Mouse (Mus musculus): ENCODE measurements around the gene Sik3. TPM values are rescaled to one million over a fixed set of nuclear protein-coding genes. Genes with fewer than 3 reads are reported as not detected.

The Sik3 gene
- polyA plus RNA-seq, 1 experiment = 29.4 TPM

- Histone ChIP-seq H3K36me3 (ENCODE audit: control insufficient read depth, insufficient read depth) (no peaks in the 10 kb centered on the region), H3K79me2 (ENCODE audit: control insufficient read depth, insufficient read depth) (peaks cover 62% of the 10 kb centered on the region), H3K4me3 (no peak overlapping the region), H3K27me3 (ENCODE audit: control insufficient read depth, insufficient read depth, insufficient read length) (no peaks in the 10 kb centered on the region), H3ac (ENCODE audit: control insufficient read depth, insufficient read length) (no peak overlapping the region), H3K4me2 (ENCODE audit: low read depth) (no peak overlapping the region)
- TF ChIP-seq E2F4 (IDR thresholded peaks at IDR 0.05; ENCODE audit: insufficient read depth) (no peak), MYOD1 (IDR thresholded peaks at IDR 0.05; ENCODE audit: control insufficient read depth in 1 of 3, insufficient read length in 2 of 3, low read depth in 2 of 3) (no peak), POLR2A (IDR thresholded peaks at IDR 0.05; ENCODE audit: insufficient read length, low read depth) (no peak), POLR2AphosphoS2 (IDR thresholded peaks at IDR 0.05; ENCODE audit: insufficient read length, low read depth) (no peak), MAX (IDR thresholded peaks at IDR 0.05; ENCODE audit: low read depth) (no peak), MYOG (IDR thresholded peaks at IDR 0.05; ENCODE audit: control insufficient read depth in 1 of 3, insufficient read depth in 1 of 3, insufficient read length in 2 of 3, low read depth in 2 of 3) (no peak), REST (IDR thresholded peaks at IDR 0.05; ENCODE audit: insufficient read depth, insufficient read length) (no peak), TCF12 (IDR thresholded peaks at IDR 0.05; ENCODE audit: insufficient read depth, poor library complexity, severe bottlenecking) (no peak), CEBPB (IDR thresholded peaks at IDR 0.05; ENCODE audit: insufficient read depth, poor library complexity, severe bottlenecking) (no peak), TCF3 (IDR thresholded peaks at IDR 0.05; ENCODE audit: insufficient read length, low read depth) (no peak), SRF (IDR thresholded peaks at IDR 0.05; ENCODE audit: control insufficient read depth, insufficient read length, low read depth) (no peak), USF1 (IDR thresholded peaks at IDR 0.05; ENCODE audit: low read depth) (no peak)
These were observed 22.8 kb downstream of the Sik3 start for GRCm38 (mm10) chr9:46035290-46035871.

GRCm38 (mm10) chr9:46036881-46037280, 24.3 kb downstream of the Sik3 start:
- H3K36me3 ChIP-seq (ENCODE audit: control insufficient read depth, insufficient read depth) = no peaks in the 10 kb centered on the region
- no peak overlapping the region for H3ac ChIP-seq (ENCODE audit: control insufficient read depth, insufficient read length)
- no peaks in the 10 kb centered on the region for H3K27me3 ChIP-seq (ENCODE audit: control insufficient read depth, insufficient read depth, insufficient read length)
- H3K4me2 ChIP-seq (ENCODE audit: low read depth) = no peak overlapping the region
- H3K79me2 ChIP-seq (ENCODE audit: control insufficient read depth, insufficient read depth) = peaks cover 61% of the 10 kb centered on the region
- H3K4me3 ChIP-seq = no peak overlapping the region
- TF ChIP-seq MYOD1 (IDR thresholded peaks at IDR 0.05; ENCODE audit: control insufficient read depth in 1 of 3, insufficient read length in 2 of 3, low read depth in 2 of 3) (no peak), MAX (IDR thresholded peaks at IDR 0.05; ENCODE audit: low read depth) (no peak), POLR2A (IDR thresholded peaks at IDR 0.05; ENCODE audit: insufficient read length, low read depth) (no peak)

- Histone ChIP-seq H3K36me3 (ENCODE audit: control insufficient read depth, insufficient read depth) (no peaks in the 10 kb centered on the region), H3ac (ENCODE audit: control insufficient read depth, insufficient read length) (no peak overlapping the region), H3K4me3 (no peak overlapping the region), H3K27me3 (ENCODE audit: control insufficient read depth, insufficient read depth, insufficient read length) (no peaks in the 10 kb centered on the region), H3K4me2 (ENCODE audit: low read depth) (no peak overlapping the region), H3K79me2 (ENCODE audit: control insufficient read depth, insufficient read depth) (peaks cover 51% of the 10 kb centered on the region)
- TF ChIP-seq TCF3 (IDR thresholded peaks at IDR 0.05; ENCODE audit: insufficient read length, low read depth) = no peak
- no peak for TF ChIP-seq MYOG (IDR thresholded peaks at IDR 0.05; ENCODE audit: control insufficient read depth in 1 of 3, insufficient read depth in 1 of 3, insufficient read length in 2 of 3, low read depth in 2 of 3)
- no peak for TF ChIP-seq REST (IDR thresholded peaks at IDR 0.05; ENCODE audit: insufficient read depth, insufficient read length)
- no peak for TF ChIP-seq MYOD1 (IDR thresholded peaks at IDR 0.05; ENCODE audit: control insufficient read depth in 1 of 3, insufficient read length in 2 of 3, low read depth in 2 of 3)
- no peak for TF ChIP-seq TCF12 (IDR thresholded peaks at IDR 0.05; ENCODE audit: insufficient read depth, poor library complexity, severe bottlenecking)
- TF ChIP-seq SRF (IDR thresholded peaks at IDR 0.05; ENCODE audit: control insufficient read depth, insufficient read length, low read depth) = no peak
- TF ChIP-seq MAX (IDR thresholded peaks at IDR 0.05; ENCODE audit: low read depth) = no peak
- no peak for TF ChIP-seq CEBPB (IDR thresholded peaks at IDR 0.05; ENCODE audit: insufficient read depth, poor library complexity, severe bottlenecking)
- no peak for TF ChIP-seq E2F4 (IDR thresholded peaks at IDR 0.05; ENCODE audit: insufficient read depth)
- no peak for TF ChIP-seq USF1 (IDR thresholded peaks at IDR 0.05; ENCODE audit: low read depth)
- TF ChIP-seq POLR2A (IDR thresholded peaks at IDR 0.05; ENCODE audit: insufficient read length, low read depth) = no peak
- TF ChIP-seq POLR2AphosphoS2 (IDR thresholded peaks at IDR 0.05; ENCODE audit: insufficient read length, low read depth) = no peak
These were observed 26.2 kb downstream of the Sik3 start for GRCm38 (mm10) chr9:46038786-46039185.

GRCm38 (mm10) chr9:46041186-46041585, 28.6 kb downstream of the Sik3 start:
- no peaks in the 10 kb centered on the region for H3K36me3 ChIP-seq (ENCODE audit: control insufficient read depth, insufficient read depth)
- no peak overlapping the region for H3K4me3 ChIP-seq
- H3ac ChIP-seq (ENCODE audit: control insufficient read depth, insufficient read length) = no peak overlapping the region
- no peaks in the 10 kb centered on the region for H3K27me3 ChIP-seq (ENCODE audit: control insufficient read depth, insufficient read depth, insufficient read length)
- no peak overlapping the region for H3K4me2 ChIP-seq (ENCODE audit: low read depth)
- peaks cover 38% of the 10 kb centered on the region for H3K79me2 ChIP-seq (ENCODE audit: control insufficient read depth, insufficient read depth)
- TF ChIP-seq MYOG (IDR thresholded peaks at IDR 0.05; ENCODE audit: control insufficient read depth in 1 of 3, insufficient read depth in 1 of 3, insufficient read length in 2 of 3, low read depth in 2 of 3) (no peak), TCF12 (IDR thresholded peaks at IDR 0.05; ENCODE audit: insufficient read depth, poor library complexity, severe bottlenecking) (no peak), TCF3 (IDR thresholded peaks at IDR 0.05; ENCODE audit: insufficient read length, low read depth) (no peak), POLR2A (IDR thresholded peaks at IDR 0.05; ENCODE audit: insufficient read length, low read depth) (no peak), POLR2AphosphoS2 (IDR thresholded peaks at IDR 0.05; ENCODE audit: insufficient read length, low read depth) (no peak), MYOD1 (IDR thresholded peaks at IDR 0.05; ENCODE audit: control insufficient read depth in 1 of 3, insufficient read length in 2 of 3, low read depth in 2 of 3) (no peak), E2F4 (IDR thresholded peaks at IDR 0.05; ENCODE audit: insufficient read depth) (no peak)

- Histone ChIP-seq H3K79me2 (ENCODE audit: control insufficient read depth, insufficient read depth) (peaks cover 32% of the 10 kb centered on the region), H3ac (ENCODE audit: control insufficient read depth, insufficient read length) (no peak overlapping the region), H3K4me3 (no peak overlapping the region), H3K4me2 (ENCODE audit: low read depth) (no peak overlapping the region), H3K36me3 (ENCODE audit: control insufficient read depth, insufficient read depth) (no peaks in the 10 kb centered on the region), H3K27me3 (ENCODE audit: control insufficient read depth, insufficient read depth, insufficient read length) (no peaks in the 10 kb centered on the region)
- TF ChIP-seq TCF12 (IDR thresholded peaks at IDR 0.05; ENCODE audit: insufficient read depth, poor library complexity, severe bottlenecking) = no peak
- TF ChIP-seq TCF3 (IDR thresholded peaks at IDR 0.05; ENCODE audit: insufficient read length, low read depth) = no peak
- peak in 1 of 3 experiments; percentile 57 for TF ChIP-seq MYOD1 (IDR thresholded peaks at IDR 0.05; ENCODE audit: control insufficient read depth in 1 of 3, insufficient read length in 2 of 3, low read depth in 2 of 3)
These were observed 29.8 kb downstream of the Sik3 start for GRCm38 (mm10) chr9:46042387-46042786.
